Mouse (Mus musculus) C3H10T1/2 (cell line): Measurements from ENCODE around the gene Asb6. TPM values are rescaled to one million over a fixed set of nuclear protein-coding genes. Genes with fewer than 3 reads are reported as not detected.

Experiments used
- polyA plus RNA-seq, 2 experiments: library from polyadenylated mRNA; unstranded; fragments of >200 nt; fragmentation: generic; extraction: Trizol; gene quantifications; one replicate each; pipeline ENCODE4 v1.2.1; 2012; ENCODE audit warnings: missing spikeins in 2 of 2

The Asb6 gene
- 10 to 100 TPM; 31.7 to 34.8 TPM for polyA plus RNA-seq

DNA sequence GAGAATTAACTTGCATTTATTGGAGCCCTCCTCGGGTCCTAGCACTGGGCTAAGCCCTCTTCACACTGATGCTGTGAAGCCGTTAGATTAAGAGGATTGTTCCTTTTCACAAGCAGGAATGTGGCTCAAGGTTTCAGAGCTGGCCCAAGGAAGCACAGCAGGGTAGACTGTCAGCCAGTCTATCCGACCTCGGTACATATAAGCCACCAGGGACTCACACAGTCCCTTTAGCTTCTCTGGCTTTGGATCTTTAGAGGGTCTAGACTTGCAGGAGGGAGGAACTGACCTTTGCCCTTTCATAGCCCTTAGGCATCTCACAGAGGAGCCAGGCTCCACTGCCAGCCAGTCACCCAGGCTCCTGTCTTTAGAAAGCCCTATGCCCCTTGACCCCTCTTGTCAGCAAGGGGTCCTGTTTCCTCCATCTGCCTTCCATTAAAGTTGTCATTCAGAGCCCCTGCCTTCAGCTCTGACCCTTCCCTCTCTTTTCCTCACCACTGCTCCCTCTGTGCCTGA, at the start of gene Asb6:
Gene Asb6, minus strand, starts transcription at position 51 of the 513 bp plus-strand sequence.

DNA sequence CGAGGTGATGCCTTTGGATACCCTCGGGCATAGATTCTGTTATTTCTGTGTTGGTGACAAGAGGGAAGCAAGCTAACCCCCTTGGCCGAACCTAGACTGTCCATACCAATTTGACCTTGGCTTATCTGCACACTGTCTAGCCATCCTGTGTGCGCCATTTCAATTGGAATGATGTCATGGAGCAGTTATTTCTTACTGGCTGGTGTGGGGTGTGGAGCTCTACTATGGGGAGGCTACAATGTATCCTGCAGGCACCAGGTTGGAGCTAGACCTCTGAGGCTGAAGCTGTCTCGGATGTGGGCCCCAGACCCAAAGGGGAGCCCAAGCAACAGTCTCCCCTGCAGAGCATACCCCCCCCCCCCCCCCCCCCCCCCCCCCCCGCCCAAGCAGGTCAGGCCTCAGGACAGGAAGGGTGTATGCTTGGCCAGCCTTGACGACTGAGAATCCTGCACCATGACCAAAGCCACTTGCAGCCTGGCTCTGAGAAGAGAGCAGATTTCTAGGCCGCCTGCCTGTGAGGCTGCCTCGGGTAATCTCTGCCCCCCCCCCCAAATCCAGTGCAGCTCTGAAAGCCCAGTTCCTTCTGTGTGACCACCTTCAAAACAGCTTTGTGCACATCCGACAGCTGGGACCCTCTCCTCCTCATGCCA, 4.4 kb upstream of the Asb6 start, which contains the start of gene Prrx2:
Gene Prrx2, plus strand, starts transcription at position 600 of the 650 bp plus-strand sequence.

DNA sequence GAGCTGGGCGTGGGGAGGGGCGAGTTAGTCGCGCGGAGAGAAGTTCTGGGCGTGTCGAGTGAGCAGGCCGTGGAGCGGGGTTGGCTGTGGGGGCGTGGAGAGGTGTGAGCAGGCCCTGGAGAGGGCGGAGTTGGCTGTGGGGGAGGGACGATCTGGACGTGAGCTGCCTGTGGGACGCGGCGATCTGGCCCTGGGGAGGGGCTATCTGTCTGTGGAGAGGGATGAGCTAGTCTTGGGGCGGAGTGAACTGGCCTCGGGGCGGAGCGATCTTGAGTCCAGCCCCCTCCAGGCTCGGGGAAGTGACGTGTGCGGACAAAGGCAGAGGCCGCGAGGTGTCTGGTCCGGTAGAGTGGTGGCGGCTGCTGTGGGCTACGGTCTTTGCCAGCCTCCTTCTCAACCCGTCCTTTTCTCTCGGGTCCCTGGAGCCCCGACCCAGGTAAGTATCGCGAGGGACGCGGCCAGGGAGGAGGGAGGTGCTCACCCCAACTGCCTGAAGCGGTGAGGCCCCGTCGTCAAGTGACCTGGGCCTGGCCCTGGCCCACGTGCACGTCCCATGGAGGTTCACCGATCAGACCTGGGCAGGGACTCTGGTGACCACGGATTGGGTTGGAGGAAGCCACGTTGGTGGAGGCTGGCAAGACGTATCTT, 22.4 kb downstream of the Asb6 start, which contains the start of gene Ntmt1:
Gene Ntmt1, plus strand, starts transcription at position 179 of the 648 bp plus-strand sequence.

DNA sequence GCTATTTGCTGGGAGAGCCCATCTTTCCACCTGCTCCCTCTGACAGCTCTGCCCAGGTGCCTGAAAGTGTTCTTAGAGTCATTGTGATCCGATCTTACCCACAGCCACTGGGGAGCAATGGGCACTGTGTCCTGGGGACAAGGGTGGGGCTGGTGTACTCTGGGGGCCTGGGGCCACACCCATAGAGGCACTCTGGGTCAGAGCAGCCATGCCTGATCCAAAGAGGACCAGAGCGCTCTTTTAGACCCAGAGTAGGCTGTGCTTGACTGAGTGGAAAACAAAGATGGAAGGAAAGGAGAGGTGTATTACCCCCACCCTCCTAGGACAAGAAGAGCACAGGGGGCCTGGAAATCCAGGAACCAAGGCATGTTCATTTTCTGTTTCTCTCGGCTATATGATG, 26.5 kb downstream of the Asb6 start, which contains the start of gene 1700001O22Rik:
Gene 1700001O22Rik, minus strand, starts transcription at position 58 of the 400 bp plus-strand sequence.

Other genes with a start within 250 kb of the Asb6 start
- 1 to 10 TPM in 1 of 2 experiments, under 1 TPM in 1; 0.12 to 6.2 TPM for gene Cstad, start 235.3 kb downstream of the Asb6 start, polyA plus RNA-seq
- under 1 TPM; 0.18 to 0.60 TPM for gene 1700001O22Rik, start 26.7 kb downstream of the Asb6 start, polyA plus RNA-seq
- gene Ntmt1, start 22.5 kb downstream of the Asb6 start, polyA plus RNA-seq = 10 to 100 TPM; 56.5 to 67.5 TPM
- 100 to 1,000 TPM; 158 to 314 TPM for gene Prrx2, start 4.6 kb upstream of the Asb6 start, polyA plus RNA-seq
- under 1 TPM; 0.11 to 0.78 TPM for gene Ptges, start 99.5 kb upstream of the Asb6 start, polyA plus RNA-seq
- gene Tor1b, start 122.6 kb upstream of the Asb6 start, polyA plus RNA-seq = 10 to 100 TPM in 1 of 2 experiments, 1 to 10 TPM in 1; 8.1 to 38.6 TPM
- 10 to 100 TPM; 20.5 to 36.4 TPM for gene Tor1a, start 137.6 kb upstream of the Asb6 start, polyA plus RNA-seq
- 10 to 100 TPM; 14.9 to 41.6 TPM for gene BC005624, start 151.9 kb upstream of the Asb6 start, polyA plus RNA-seq
- gene Usp20, start 151.9 kb upstream of the Asb6 start, polyA plus RNA-seq = 1 to 10 TPM; 6.1 to 9.8 TPM